Mouse (Mus musculus) layer of hippocampus, postnatal 36 days (tissue): ENCODE results near the gene Gal3st1. TPM values are rescaled to one million over a fixed set of nuclear protein-coding genes. Genes with fewer than 3 reads are reported as not detected.

Experiments
- DNase-seq, 2 experiments: peaks; one replicate each; pipeline ENCODE4 v3.0.0; 2022
- total RNA-seq, 2 experiments: library from RNA; stranded (reverse); gene quantifications; 2 replicates each; pipeline ENCODE4 v1.2.3; 2021

Gal3st1 gene
- total RNA-seq, 2 experiments from 2014 or later, result 12.5 to 14.2 TPM

GRCm38 (mm10) chr11:4031961-4032360 lies 48.5 kb downstream of the Gal3st1 start:
- no peak for DNase-seq

- DNase-seq, result no peak
Measured at GRCm38 (mm10) chr11:4033471-4033870, 50.0 kb downstream of the Gal3st1 start.

DNA sequence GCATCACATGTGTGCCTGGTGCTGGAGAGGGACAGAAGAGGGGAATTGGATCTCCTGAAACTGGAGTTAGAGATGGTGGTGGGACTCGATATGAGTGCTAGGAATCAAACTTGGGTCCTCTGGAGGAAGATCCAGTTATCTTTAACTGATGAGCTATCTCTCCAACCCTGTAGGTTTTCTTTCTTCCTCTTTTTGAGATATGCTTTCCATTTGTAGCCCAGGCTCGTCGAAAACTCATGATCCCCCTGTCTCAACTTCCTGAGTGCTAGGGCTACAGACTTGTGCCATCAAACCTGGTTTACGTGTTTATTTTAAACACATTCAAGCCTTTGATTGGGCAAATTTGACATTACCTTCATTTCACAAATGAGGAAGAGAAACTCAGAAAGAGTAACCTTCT lies 50.7 kb downstream of the Gal3st1 start:
- DNase-seq, result no peak

GRCm38 (mm10) chr11:4035116-4035892 lies 51.9 kb downstream of the Gal3st1 start:
- DNase-seq, result no peak

DNA sequence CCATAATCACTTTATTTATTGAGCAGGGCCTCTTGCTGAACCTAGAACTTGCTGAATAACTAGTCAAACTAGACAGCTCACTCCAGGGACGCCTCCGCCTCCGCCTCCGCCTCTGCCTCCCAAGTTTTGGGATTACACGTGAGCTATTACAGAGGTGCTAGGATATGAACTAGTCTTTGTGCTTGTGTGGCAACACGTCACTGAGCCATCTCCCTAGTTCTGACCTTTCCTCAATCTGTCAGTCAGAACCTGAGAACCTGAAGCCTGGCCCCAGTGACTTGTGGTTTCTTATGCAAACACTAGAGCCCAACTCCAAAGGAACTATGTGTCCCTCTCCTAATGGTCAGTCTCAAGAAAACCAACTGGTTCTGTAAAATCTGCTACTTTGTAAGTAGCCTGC lies 52.5 kb downstream of the Gal3st1 start:
- DNase-seq, result no peak

- no peak for DNase-seq
Measured at GRCm38 (mm10) chr11:4036365-4037084, 53.1 kb downstream of the Gal3st1 start.

- no peak for DNase-seq
Measured at GRCm38 (mm10) chr11:4039951-4040350, 56.5 kb downstream of the Gal3st1 start.

DNA sequence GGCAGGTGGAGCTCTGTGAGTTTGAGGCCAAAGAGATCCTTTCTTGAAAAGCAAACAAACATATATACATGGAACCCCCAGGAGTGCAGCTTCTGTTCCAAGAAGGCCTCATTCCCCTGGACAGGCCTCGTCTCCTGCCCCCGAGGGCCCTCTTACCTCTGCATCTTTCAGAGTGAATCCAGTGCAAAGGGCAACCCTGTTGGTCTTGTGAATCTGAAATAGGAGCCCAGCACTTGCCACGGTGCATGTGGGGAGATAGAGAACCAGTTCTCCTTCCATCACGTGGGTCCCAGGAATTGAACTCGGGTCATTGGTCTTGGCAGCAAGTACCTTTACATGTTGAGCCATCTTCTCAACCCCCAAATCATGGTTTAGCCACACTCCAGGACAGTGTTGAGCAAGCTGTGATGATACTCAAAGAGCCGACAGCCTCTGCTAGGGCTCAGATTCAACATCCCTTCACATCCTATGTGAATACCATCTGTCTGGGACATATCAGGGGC lies 57.7 kb downstream of the Gal3st1 start:
- DNase-seq, result no peak

DNA sequence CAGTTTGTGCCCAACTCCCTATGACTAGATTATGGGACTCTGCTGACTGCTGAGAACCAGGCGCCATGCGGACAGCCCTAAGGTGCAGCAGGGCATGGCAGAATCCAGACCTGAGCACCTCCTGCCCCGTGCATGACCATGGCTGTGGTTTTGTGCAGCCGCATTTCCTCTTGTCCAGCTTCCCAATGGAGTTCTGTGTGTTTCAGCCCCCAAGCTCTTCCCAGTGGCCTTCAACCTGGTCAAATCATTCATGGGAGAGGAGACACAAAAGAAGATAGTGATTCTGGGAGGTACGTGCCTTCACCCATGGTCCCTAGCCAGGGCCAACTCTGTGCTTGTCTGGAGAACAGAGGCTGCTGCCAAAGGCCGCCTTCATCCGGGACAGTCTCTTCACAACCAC lies 59.6 kb downstream of the Gal3st1 start:
- no peak for DNase-seq

DNA sequence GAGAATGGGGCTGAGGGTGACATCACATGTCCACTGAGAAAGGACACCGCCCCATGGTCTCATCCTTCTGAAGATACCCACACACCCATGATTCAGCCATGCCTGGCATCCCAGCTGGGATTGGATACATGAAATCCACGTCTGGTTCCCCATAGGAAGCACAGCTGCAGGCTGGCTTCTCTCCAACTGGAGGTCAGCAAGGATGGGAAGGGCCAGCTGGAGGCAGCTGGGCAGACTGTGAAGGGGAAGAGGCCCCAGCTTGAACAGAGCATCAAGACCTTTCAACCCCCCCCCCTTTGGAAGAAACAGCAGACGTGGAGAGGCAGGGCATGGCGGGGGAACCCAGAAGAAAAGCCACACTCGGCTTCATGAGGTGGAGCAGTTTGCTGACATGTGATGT lies 63.1 kb downstream of the Gal3st1 start:
- no peak for DNase-seq

DNA sequence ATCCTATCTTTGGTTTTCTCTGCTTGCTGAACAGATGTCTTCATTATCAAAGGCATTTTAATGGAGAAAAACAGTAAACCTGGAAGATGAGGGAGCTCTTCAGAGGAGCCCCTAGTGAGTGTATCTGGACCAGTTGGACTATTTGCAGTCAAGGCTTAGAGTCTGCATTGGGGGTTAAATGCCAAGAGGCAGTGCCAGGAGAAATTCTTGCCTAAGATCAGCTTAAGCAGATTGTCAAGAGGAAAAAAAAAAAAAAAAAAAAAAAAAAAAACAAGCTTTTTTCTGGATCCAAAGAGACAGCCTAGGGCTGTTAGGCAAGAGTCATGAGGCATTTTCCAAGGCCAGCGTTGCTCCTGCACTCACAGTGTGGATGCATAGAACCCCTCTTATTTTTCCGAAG lies 64.3 kb downstream of the Gal3st1 start:
- no peak for DNase-seq

DNA sequence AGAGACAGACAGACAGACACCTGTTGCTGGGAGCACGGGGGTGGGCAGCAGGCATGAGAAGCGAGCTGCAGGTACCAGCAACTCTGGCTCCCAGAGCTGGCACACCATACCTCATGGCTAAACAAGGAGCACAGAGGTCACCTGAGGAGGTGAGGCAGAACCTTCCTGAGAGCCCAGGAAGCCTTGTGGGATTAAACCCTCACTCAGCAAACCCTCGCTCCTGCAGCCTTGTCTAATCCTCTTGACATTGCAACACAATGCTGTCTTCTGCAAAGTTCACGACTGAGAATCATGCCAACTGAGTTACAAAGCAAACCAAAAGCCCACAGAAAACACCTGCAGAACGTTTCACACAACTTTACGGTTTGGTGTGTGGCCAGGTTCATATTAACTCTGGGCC lies 65.0 kb downstream of the Gal3st1 start:
- DNase-seq, result no peak

Other genes with a start within 250 kb of the Gal3st1 start
- gene Osbp2, start 119.7 kb upstream of the Gal3st1 start, total RNA-seq, result 10 to 100 TPM; 75.7 to 80.7 TPM
- gene 4921536K21Rik, start 88.5 kb upstream of the Gal3st1 start, total RNA-seq, result under 1 TPM; 0.55 to 0.56 TPM
- 10 to 100 TPM; 24.1 to 26.7 TPM for gene Dusp18, start 88.4 kb upstream of the Gal3st1 start, total RNA-seq
- 10 to 100 TPM; 16.1 to 17.1 TPM for gene Slc35e4, start 69.0 kb upstream of the Gal3st1 start, total RNA-seq
- gene Tcn2, start 51.5 kb upstream of the Gal3st1 start, total RNA-seq, result 10 to 100 TPM; 14.5 to 18.3 TPM
- gene Pes1, start 19.7 kb upstream of the Gal3st1 start, total RNA-seq, result 10 to 100 TPM; 33.0 to 35.3 TPM
- under 1 TPM in 1 of 2 experiments, not detected in 1; 0.43 TPM for gene 4930556J24Rik, start 6.9 kb upstream of the Gal3st1 start, total RNA-seq
- gene Sec14l4, start 47.8 kb downstream of the Gal3st1 start, total RNA-seq, result under 1 TPM; 0.13 to 0.40 TPM
- gene Sec14l3, start 81.2 kb downstream of the Gal3st1 start, total RNA-seq, result 1 to 10 TPM; 1.1 to 1.2 TPM
- 100 to 1,000 TPM; 118 TPM for gene Mtfp1, start 111.8 kb downstream of the Gal3st1 start, total RNA-seq
- gene Sec14l2, start 139.8 kb downstream of the Gal3st1 start, total RNA-seq, result 10 to 100 TPM; 52.5 to 57.4 TPM
- gene Rnf215, start 151.6 kb downstream of the Gal3st1 start, total RNA-seq, result 10 to 100 TPM; 32.4 to 35.7 TPM
- 10 to 100 TPM; 10.1 to 12.0 TPM for gene Ccdc157, start 176.7 kb downstream of the Gal3st1 start, total RNA-seq
- gene Sf3a1, start 176.7 kb downstream of the Gal3st1 start, total RNA-seq, result 10 to 100 TPM; 74.8 to 76.3 TPM
- gene Tbc1d10a, start 203.2 kb downstream of the Gal3st1 start, total RNA-seq, result 10 to 100 TPM; 28.6 TPM
- 1 to 10 TPM; 2.9 to 4.8 TPM for gene Castor1, start 234.6 kb downstream of the Gal3st1 start, total RNA-seq